Mouse (Mus musculus) layer of hippocampus, adult 9-10 months (tissue): ENCODE results near the gene Ibtk.
A peak's percentile ranks its signal among the peaks of the same experiment; 100 is the strongest.

Source experiments
- DNase-seq: peaks from one replicate; pipeline ENCODE4 v3.0.0; 2022; ENCODE audit warnings: low spot score

Gene Ibtk

GRCm38 (mm10) chr9:85701981-85702380 lies 47.2 kb downstream of the Ibtk start:
- DNase-seq: no peak

GRCm38 (mm10) chr9:85695606-85696005 lies 53.5 kb downstream of the Ibtk start:
- no peak for DNase-seq

GRCm38 (mm10) chr9:85693231-85694116 lies 55.7 kb downstream of the Ibtk start:
- no peak for DNase-seq

- DNase-seq: no peak
Measured at GRCm38 (mm10) chr9:85685010-85685409, 64.1 kb downstream of the Ibtk start.

GRCm38 (mm10) chr9:85675131-85675905 lies 73.8 kb downstream of the Ibtk start:
- DNase-seq: no peak

- DNase-seq: no peak
Measured at GRCm38 (mm10) chr9:85673907-85674481, 75.1 kb downstream of the Ibtk start.

GRCm38 (mm10) chr9:85671582-85672331 lies 77.4 kb downstream of the Ibtk start:
- DNase-seq: no peak

- peak; percentile 50 for DNase-seq
Measured at GRCm38 (mm10) chr9:85664316-85664715, 84.8 kb downstream of the Ibtk start.

- DNase-seq: no peak
Measured at GRCm38 (mm10) chr9:85663810-85664209, 85.3 kb downstream of the Ibtk start.

- DNase-seq: no peak
Measured at GRCm38 (mm10) chr9:85663091-85663490, 86.0 kb downstream of the Ibtk start.

GRCm38 (mm10) chr9:85653401-85653800 lies 95.7 kb downstream of the Ibtk start:
- no peak for DNase-seq

- DNase-seq: no peak
Measured at GRCm38 (mm10) chr9:85638276-85638675, 110.9 kb downstream of the Ibtk start.
